Mouse (Mus musculus): ENCODE results near the gene Kalrn. TPM values are rescaled to one million over a fixed set of nuclear protein-coding genes. Genes with fewer than 3 reads are reported as not detected.

The Kalrn gene
- polyA plus RNA-seq, 2 experiments = 8.8 to 11.7 TPM

DNA sequence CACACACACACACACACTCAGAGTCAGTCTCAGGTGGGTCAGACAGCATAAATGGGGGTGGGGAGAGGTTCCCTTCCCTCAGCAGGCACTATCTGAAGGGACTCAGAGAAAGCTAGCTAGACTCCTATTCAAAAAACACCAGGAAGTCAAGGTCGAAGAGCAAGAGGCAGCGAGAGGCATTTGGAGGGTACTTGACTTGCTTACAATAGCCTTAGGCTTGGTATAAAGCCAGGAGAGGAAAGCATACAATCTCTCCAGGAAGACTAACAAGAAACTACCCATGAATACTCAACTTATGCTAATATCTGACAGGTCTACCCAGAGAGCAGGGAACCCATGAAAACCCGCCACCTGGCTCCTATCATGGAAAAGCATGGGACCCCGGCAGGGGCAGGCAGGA is 543.0 kb downstream of the Kalrn start:
- H3K4me1 ChIP-seq (ENCODE audit: control insufficient read depth, insufficient read depth, low read length) = no peaks in the 10 kb centered on the region
- DNase-seq (ENCODE audit: low spot score) (no peak), ATAC-seq (ENCODE audit: low FRiP score, low read depth) (no peak)
- H3K9ac ChIP-seq (ENCODE audit: low read depth, low read length, severe bottlenecking) = no peak overlapping the region
- TF ChIP-seq POLR2A (IDR thresholded peaks at IDR 0.05; ENCODE audit: borderline replicate concordance, extremely low read depth, insufficient read depth, insufficient read length) = no peak
- peaks cover 46% of the 10 kb centered on the region for H3K36me3 ChIP-seq (ENCODE audit: control insufficient read depth, insufficient read depth, low read length)
- no peaks in the 10 kb centered on the region for H3K9me3 ChIP-seq (ENCODE audit: control insufficient read depth, low read length)
- 79% methylated on average over 4 of the region's 4 CpGs for WGBS
- no peaks in the 10 kb centered on the region for H3K27me3 ChIP-seq (ENCODE audit: control insufficient read depth, insufficient read depth, low read length)
- no peak overlapping the region for H3K4me3 ChIP-seq (replicated peaks; ENCODE audit: low read length)
- H3K4me2 ChIP-seq (replicated peaks; ENCODE audit: low read depth, low read length, severe bottlenecking) = no peak overlapping the region
- H3K27ac ChIP-seq (replicated peaks; ENCODE audit: low read depth, low read length) = no peak overlapping the region

DNA sequence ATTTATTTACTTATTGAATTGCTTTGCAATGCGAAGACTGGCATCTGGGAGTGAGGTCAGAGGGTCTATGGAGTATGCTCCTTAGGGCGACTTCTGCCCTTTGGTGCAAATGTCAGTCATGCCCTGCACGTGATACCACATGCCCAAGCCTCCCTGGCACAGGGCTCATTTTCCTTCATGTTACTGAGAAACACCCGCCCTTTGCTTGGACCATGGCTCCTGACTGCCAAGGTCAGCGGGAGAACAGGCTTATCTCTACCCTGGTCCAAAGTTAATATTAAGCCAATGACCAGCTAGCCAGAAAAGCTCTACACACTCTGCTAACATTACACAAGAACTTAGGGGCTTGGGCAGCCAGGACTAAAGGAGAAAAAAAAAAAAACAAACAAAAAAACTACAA is 543.5 kb downstream of the Kalrn start:
- ATAC-seq (ENCODE audit: low FRiP score, low read depth) = no peak
- no peak overlapping the region for H3K27ac ChIP-seq (replicated peaks; ENCODE audit: low read depth, low read length)
- H3K4me2 ChIP-seq (replicated peaks; ENCODE audit: low read depth, low read length, severe bottlenecking) = no peak overlapping the region
- DNase-seq (ENCODE audit: low spot score) = no peak
- no peak for TF ChIP-seq POLR2A (IDR thresholded peaks at IDR 0.05; ENCODE audit: borderline replicate concordance, extremely low read depth, insufficient read depth, insufficient read length)
- H3K9me3 ChIP-seq (ENCODE audit: control insufficient read depth, low read length) = no peaks in the 10 kb centered on the region
- 96% methylated on average over 5 of the region's 5 CpGs for WGBS
- no peaks in the 10 kb centered on the region for H3K27me3 ChIP-seq (ENCODE audit: control insufficient read depth, insufficient read depth, low read length)
- no peak overlapping the region for H3K9ac ChIP-seq (ENCODE audit: low read depth, low read length, severe bottlenecking)
- H3K4me1 ChIP-seq (ENCODE audit: control insufficient read depth, insufficient read depth, low read length) = no peaks in the 10 kb centered on the region
- peaks cover 46% of the 10 kb centered on the region for H3K36me3 ChIP-seq (ENCODE audit: control insufficient read depth, insufficient read depth, low read length)
- H3K4me3 ChIP-seq (replicated peaks; ENCODE audit: low read length) = no peak overlapping the region

GRCm38 (mm10) chr16:34017241-34017640 is 556.1 kb downstream of the Kalrn start:
- WGBS = 87% methylated on average over 8 of the region's 8 CpGs

GRCm38 (mm10) chr16:34011991-34012845 is 561.1 kb downstream of the Kalrn start:
- no peaks in the 10 kb centered on the region for H3K9me3 ChIP-seq (ENCODE audit: control insufficient read depth, low read length)
- TF ChIP-seq POLR2A (IDR thresholded peaks at IDR 0.05; ENCODE audit: borderline replicate concordance, extremely low read depth, insufficient read depth, insufficient read length) = no peak
- 89% methylated on average over 20 of the region's 20 CpGs for WGBS
- H3K4me3 ChIP-seq (replicated peaks; ENCODE audit: low read length) = no peak overlapping the region
- H3K4me2 ChIP-seq (replicated peaks; ENCODE audit: low read depth, low read length, severe bottlenecking) = no peak overlapping the region
- no peak overlapping the region for H3K9ac ChIP-seq (ENCODE audit: low read depth, low read length, severe bottlenecking)
- H3K27me3 ChIP-seq (ENCODE audit: control insufficient read depth, insufficient read depth, low read length) = no peaks in the 10 kb centered on the region
- DNase-seq (ENCODE audit: low spot score) = no peak
- no peaks in the 10 kb centered on the region for H3K4me1 ChIP-seq (ENCODE audit: control insufficient read depth, insufficient read depth, low read length)
- H3K27ac ChIP-seq (replicated peaks; ENCODE audit: low read depth, low read length) = no peak overlapping the region
- ATAC-seq (ENCODE audit: low FRiP score, low read depth) = no peak
- peaks cover 19% of the 10 kb centered on the region for H3K36me3 ChIP-seq (ENCODE audit: control insufficient read depth, insufficient read depth, low read length)

More at GRCm38 (mm10) chr16:34017241-34017640, 556.1 kb downstream of the Kalrn start:
- Histone ChIP-seq H3K9me3 (ENCODE audit: control insufficient read depth, low read length) (no peaks in the 10 kb centered on the region), H3K27me3 (ENCODE audit: control insufficient read depth, insufficient read depth, low read length) (no peaks in the 10 kb centered on the region), H3K4me3 (replicated peaks; ENCODE audit: low read length) (no peak overlapping the region), H3K27ac (replicated peaks; ENCODE audit: low read depth, low read length) (no peak overlapping the region), H3K4me2 (replicated peaks; ENCODE audit: low read depth, low read length, severe bottlenecking) (no peak overlapping the region), H3K9ac (ENCODE audit: low read depth, low read length, severe bottlenecking) (no peak overlapping the region), H3K4me1 (ENCODE audit: control insufficient read depth, insufficient read depth, low read length) (no peaks in the 10 kb centered on the region), H3K36me3 (ENCODE audit: control insufficient read depth, insufficient read depth, low read length) (peaks cover 16% of the 10 kb centered on the region)
- no peak for ATAC-seq (ENCODE audit: low FRiP score, low read depth)
- TF ChIP-seq POLR2A (IDR thresholded peaks at IDR 0.05; ENCODE audit: borderline replicate concordance, extremely low read depth, insufficient read depth, insufficient read length) = no peak
- DNase-seq (ENCODE audit: low spot score) = no peak

GRCm38 (mm10) chr16:34009567-34009966 is 563.8 kb downstream of the Kalrn start:
- 94% methylated on average over 2 of the region's 2 CpGs for WGBS
- H3K4me2 ChIP-seq (replicated peaks; ENCODE audit: low read depth, low read length, severe bottlenecking) = no peak overlapping the region

More at GRCm38 (mm10) chr16:34009567-34009966, 563.8 kb downstream of the Kalrn start:
- Histone ChIP-seq H3K4me1 (ENCODE audit: control insufficient read depth, insufficient read depth, low read length) (peaks cover 4% of the 10 kb centered on the region), H3K27me3 (ENCODE audit: control insufficient read depth, insufficient read depth, low read length) (no peaks in the 10 kb centered on the region), H3K4me3 (replicated peaks; ENCODE audit: low read length) (no peak overlapping the region), H3K36me3 (ENCODE audit: control insufficient read depth, insufficient read depth, low read length) (peaks cover 11% of the 10 kb centered on the region), H3K9me3 (ENCODE audit: control insufficient read depth, low read length) (no peaks in the 10 kb centered on the region), H3K27ac (replicated peaks; ENCODE audit: low read depth, low read length) (no peak overlapping the region), H3K9ac (ENCODE audit: low read depth, low read length, severe bottlenecking) (no peak overlapping the region)
- no peak for TF ChIP-seq POLR2A (IDR thresholded peaks at IDR 0.05; ENCODE audit: borderline replicate concordance, extremely low read depth, insufficient read depth, insufficient read length)
- no peak for DNase-seq (ENCODE audit: low spot score)
- no peak for ATAC-seq (ENCODE audit: low FRiP score, low read depth)

Measured in limb, embryonic 14.5 days (tissue).